Mouse (Mus musculus): Measurements from ENCODE around the gene Oard1. TPM values are rescaled to one million over a fixed set of nuclear protein-coding genes. Genes with fewer than 3 reads are reported as not detected.

Oard1 gene
- total RNA-seq, 4 experiments from 2014 or later, result 16.3 to 24.2 (median 22.1) TPM

DNA sequence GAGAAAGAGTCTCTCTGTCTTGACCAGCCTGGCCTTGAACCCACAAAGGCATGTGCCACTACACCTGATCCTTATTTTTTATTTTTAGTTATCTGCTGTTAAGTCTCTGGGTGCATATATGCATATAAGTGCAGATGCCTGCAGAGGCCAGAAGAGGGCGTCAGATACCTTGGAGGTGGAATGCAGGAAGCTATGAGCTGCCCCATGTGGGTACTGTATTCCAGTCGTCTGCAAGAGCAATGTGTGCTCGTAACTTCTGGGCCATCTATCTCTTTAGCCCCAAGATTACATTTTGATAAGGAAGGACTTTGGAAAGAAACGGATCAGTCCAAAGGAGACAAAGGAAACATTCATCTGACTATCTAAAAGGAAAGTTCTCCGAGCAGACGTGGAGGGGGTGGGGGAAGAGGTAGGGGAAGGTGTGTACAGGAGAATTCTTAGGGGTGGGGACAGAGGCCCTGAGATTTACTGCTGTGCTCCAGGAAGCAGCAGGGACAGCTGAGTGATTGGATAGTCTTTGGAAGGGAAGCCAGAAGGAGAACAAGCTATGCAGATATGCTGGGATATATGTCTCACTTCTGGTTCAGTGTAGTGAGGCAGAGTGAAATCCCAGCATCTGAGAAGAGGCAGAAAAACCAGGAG is 24.0 kb downstream of the Oard1 start:
- DNase-seq (ENCODE audit: low spot score), result no peak

DNA sequence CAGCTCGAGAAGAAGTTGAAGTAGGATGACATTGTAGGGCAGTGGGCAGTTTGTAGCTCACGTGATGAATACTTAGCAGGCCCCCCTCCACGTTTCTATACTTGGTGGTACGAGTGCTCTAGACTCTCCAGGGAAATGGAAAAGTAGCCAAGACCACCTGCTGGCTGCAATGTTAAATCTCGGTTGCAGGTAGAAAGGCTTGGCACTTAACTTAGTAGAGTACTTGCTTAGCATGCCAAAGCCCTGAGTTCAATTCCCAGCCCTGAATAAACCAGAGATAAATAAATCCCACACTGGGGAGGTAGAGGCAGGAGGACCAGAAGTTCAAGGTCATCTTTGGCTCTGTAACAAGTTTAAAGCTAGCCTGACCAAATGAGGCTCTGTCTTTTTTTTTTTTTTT is 24.7 kb downstream of the Oard1 start:
- no peak for DNase-seq (ENCODE audit: low spot score)

DNA sequence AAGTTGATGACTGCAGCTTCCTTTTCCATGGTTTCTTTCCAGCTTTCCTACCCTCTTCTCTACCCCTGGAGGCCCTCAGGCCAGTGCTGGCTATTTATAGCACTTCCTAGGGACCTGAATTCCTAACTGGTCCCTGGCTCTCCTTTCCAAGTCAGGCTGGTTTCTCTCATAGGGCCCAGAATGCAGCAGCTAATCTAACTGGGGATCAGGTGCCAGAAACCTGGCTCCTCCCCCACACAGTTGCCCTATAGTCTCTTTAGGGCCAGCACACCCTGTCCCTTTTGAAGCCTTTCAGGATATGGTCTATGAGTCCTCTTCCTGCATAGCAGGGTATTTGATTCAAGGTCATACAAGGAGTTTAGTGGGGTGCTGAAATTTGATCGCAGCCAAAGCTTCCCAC is 26.7 kb downstream of the Oard1 start:
- DNase-seq (ENCODE audit: low spot score), result peak; percentile 49

DNA sequence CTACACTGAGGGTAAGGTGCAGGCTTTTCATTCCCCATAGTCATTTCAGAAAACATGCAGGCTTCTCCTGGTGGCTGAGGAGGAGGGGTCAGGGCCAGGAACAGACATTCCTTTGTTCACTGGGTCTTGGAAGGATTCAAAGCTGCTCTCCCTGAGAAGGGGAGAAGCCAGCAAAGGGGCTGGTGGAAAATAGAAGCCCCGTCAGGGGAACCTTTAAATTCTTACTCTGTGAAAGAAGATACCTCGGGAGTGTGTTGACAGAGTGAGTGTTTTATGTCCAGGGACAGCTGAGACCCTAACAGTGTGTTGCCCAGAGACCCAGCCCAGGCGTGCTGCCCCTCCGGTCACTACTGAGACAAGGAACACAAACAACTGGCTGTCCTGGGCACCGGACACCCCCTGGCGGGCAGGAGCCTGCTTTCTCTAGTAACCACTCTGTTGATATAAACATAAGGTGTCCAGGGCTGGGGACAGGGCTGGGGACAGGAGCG is 27.7 kb downstream of the Oard1 start:
- no peak for DNase-seq (ENCODE audit: low spot score)

DNA sequence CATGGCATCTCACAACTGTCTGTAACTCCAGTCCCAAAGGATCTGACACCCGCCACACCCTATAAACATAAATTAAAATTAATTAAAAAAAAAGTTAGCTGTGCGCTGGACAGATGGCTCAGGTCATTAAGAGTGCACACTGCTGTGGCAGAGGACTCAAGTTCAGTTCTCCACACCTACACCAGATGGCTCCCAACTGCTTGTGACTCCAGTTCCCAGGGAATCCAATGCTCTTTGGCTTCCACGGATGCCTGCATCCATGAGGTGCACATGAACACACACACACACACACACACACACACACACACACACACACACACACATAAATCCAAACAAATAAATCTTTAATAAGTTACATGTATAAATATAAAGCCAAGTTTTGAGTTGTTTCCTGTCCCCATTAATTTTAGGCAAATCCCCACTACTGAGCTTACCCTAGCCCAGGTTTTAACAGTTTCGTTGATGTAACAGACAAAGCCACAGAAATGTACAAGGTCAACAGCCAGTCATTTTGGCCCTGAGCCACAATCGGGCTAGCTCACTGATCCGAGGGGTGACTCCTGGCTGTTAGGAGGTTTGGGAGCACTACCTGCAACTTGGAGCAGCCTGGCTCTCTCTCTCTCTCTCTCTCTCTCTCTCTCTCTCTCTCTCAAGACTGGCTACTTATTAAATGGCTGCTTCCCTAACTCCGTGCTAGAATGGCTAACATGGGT is 33.1 kb downstream of the Oard1 start:
- no peak for DNase-seq (ENCODE audit: low spot score)

DNA sequence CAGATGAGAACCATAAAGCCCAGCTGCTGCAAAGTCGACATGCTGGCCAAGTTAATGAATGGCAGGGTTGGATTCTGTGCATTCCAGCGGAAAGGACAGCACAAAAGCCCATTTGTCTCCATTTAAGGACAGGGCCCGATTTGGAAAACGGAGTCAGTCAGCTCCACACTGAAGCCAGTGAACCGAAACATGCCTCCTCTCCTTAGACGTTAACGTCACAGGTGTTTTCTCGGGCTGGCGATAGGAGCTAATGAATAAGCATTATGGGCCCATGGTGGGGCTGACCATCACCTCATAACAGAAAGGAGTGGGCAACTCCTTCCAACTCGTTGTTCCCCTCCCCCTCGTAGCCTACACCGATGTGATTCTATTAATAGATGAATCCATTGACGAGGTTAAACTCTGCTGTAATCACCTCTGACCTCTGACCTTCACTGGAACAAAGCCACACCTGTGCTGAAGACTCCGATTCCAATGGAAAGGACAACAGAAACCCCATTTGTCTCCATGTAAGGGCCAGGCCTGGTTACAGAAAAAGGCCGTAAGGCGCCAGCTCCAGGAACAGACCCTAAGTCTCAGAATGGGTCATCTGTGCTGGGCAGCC is 33.8 kb downstream of the Oard1 start:
- DNase-seq (ENCODE audit: low spot score), result no peak

DNA sequence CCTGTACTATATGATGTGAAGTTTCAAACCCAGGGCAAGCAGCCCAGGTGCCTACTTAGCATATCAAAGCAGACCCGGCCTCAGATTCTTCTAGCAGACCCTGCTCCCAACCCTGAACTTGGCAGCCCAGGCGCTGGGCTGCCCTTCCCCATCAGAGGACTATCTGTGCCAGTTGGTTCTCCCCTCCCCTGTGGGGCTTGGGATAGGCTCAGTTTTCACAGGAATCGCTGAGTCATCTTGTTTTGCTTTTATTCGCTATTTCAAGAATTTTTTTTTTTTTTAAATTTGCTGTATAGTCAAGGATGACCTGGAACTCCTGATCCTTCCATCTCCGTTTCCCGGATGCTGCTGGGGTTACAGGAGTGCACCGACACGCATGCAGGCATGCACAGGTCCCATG is 37.9 kb downstream of the Oard1 start:
- DNase-seq (ENCODE audit: low spot score), result no peak

DNA sequence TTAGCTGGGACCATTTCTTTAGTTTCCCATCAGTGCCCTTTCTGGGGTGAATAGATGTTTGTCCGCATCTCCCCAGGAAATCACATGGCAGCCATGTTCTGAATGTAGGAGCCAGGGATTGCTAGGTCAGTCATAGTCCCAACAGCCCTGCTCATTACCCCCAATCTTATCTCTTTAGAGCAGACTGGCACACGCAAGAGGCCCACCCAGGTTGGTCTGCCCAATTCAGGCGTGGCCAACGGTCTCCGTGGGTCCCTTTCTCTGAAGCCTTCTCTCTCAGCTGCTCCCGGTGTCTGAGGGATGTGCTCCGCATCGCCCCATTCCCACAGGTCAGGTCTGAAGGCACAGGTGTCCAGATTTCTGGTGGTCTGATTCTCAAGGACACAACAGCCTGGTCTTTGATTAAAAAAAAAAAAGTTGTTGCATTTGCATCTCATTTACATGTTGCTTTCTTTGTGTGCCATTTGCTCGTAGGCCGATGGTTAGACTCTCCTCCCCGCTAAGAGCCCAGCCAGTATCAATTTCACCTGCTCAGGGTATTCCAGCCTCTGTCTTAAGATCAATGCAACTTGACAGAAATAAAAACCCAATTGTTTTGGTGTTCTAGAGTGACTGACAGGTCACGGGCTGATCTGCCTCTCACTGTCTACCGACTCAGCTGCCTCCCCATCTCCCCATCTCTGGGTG is 41.0 kb downstream of the Oard1 start:
- no peak for DNase-seq (ENCODE audit: low spot score)

DNA sequence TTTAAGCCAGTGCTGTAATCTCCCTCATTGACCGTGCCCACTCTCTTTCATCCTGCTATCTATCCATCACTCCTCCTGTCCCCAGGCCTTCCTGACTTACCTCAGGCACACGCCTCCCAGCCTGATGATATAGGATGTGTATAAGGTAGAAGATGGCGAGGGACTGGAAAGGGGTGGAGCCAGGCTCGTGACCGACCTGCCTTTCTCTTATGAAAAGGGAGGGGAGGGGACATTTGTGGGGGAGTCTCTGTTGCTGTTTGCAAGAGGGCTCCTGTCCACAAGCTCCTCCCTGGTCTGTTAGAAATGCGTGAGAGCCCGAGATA is 41.5 kb downstream of the Oard1 start, which contains the start of gene Tspo2:
Gene Tspo2, minus strand, starts transcription at position 170 of the 323 bp plus-strand sequence.
- no peak for DNase-seq (ENCODE audit: low spot score)

DNA sequence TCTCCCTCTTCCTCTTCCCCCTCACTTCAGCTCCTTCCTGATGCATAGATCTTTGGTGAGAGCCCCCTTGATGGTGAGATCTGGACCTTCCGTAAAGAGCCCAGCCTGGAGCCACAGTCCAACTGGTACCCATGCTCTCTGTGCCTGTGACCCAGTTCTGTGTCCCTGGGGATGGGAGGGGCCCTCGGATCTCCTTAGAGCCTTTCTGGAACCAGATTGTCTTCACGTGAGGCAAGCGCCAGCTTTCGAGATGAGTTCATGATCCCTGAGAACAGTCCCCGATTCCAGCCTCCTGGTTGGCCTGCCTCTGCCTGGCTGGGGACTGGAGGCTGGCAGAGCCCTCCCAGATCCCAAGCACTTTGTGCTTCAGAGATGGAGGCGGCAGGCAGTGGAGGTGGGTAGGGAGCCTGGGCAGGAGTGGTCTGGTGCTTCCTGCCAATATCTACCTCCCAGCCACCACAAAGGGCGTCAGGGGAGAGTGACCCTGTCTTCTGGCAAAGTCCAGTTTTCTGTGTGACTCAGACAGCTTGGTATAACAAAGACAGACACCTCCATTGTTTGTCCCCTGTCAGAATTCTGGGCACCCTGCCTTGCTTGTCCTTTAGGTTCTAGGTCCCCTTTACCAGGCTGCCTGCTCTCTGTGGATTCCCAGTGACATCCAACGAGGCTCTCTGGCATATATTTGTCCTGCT is 42.1 kb downstream of the Oard1 start:
- no peak for DNase-seq (ENCODE audit: low spot score)

DNA sequence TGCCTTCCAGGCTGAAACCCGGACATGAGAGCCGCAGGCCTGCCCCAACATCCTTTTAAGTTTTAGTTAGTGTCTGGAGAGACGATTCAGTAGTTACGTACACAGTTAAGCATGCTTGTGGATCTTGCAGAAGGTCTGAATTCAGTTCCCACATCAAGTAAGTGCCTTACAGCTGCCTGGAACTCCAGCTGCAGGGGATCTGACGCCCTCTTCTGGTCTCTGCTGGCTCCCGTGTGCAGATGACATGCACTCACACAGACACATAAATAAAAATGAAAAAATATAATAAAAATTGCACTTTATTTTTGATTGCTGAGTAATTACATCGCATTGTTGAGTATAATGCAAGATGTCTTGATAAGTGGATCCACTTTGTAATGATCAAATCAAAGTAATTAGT is 43.7 kb downstream of the Oard1 start:
- DNase-seq (ENCODE audit: low spot score), result no peak

DNA sequence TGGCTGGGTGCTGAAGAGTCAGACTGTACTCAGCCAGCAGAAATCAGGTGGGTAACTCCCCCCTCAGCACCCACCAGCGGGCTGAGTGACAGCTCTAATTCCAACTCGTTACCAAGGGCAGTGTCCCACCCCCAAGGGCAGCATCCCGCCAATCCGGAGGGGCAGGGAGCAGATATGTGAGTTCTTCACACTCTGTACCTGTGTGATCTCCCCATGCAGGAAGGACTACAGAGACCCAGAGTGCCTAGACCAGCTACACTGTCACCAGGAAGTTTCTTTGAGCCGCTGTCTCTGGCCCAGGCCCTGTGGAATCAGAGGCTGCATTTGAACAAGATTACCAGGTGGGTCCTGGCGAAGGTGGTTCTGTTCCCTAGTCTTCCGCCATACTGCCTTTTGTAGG is 44.4 kb downstream of the Oard1 start:
- no peak for DNase-seq (ENCODE audit: low spot score)

DNA sequence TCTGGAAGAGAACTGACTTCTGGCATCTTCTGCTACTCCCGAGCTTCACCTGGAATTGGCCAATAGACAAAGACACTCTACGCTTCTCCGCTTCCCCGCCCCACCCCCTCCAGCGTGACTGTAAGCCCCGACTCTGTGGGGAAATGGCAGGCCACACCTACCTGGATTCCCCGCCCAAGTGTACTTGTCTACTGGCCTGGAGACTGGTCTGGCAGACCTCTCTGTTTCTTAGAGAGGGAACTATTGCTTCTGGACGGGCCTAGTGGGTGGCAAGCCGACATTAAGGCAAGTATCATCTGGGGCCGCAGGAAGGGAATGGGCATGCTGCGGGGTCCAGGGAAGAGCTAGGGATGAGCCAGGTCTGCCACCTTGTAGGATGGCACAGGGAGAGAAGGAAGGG is 44.9 kb downstream of the Oard1 start, which contains the start of gene Unc5cl:
Gene Unc5cl, plus strand, starts transcription at position 214 of the 400 bp plus-strand sequence.
- no peak for DNase-seq (ENCODE audit: low spot score)

DNA sequence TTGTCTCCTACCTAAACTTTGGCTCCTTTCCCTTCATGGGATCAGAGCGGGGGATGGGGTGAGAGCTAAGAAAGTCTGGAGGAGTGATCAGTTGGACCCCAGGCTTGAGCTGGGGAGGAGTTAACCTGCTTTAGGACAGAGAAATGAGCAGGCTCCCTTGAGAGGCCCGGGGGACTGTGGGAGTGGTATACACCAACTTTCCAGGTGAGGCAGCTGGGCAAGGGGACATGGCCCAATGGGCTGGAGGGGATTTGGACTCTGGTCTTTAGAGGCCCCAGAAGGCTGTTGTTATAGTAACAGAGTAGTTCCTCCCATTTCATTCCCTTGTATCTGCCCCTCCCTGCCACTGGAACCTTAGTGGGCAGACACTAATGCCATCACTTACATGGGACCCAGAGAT is 46.1 kb downstream of the Oard1 start:
- DNase-seq (ENCODE audit: low spot score), result no peak

DNA sequence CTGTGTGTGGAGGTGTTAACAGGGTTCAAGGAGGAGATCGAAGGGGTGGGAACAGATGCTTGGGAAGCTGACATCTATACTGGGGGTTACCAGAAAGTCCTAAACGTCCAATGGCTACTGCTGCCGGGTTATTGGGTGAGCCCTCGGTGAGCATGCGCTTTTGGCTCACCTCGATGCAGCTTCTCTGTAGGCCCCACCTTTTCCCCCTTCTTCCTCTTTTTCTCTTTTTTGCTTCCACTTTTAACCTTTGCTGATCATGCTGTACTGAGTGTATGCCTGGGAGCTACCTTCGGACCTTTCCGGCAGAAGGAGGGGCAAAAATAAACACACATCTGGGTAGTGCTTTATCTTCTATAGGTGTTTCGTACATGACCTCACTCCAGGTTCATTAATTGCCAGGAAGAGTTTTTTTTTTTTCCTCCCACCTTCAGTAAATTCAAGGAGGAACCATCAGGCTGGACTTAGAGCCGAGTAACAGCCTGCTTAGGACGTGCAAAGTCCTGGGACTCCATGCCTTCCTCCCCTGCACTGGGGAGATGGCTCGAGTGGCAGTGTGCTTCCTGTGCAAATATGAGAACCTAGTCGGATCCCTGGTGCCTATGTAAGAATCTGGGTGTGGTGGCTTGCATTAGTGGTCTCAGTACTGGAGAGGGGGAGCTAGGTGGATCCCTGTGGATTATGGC is 48.3 kb downstream of the Oard1 start:
- DNase-seq (ENCODE audit: low spot score), result no peak

DNA sequence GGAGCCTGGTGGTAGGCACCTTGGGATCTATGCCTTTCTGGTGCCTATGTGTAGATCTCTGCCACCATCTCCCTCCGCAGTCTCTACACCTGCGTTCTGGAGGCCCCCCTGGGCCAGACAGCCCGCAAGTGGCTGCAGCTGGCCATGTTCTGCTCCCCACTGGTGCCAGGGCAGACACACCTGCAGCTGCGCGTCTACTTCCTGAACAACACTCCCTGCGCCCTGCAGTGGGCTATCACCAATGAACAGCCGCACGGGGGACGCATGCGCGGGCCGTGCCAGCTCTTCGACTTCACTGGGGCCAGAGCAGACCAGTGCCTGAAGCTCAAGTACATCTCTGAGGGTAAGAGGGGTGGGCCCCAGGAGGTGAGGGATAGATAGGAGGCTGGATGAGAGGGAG is 52.3 kb downstream of the Oard1 start:
- DNase-seq (ENCODE audit: low spot score), result no peak

DNA sequence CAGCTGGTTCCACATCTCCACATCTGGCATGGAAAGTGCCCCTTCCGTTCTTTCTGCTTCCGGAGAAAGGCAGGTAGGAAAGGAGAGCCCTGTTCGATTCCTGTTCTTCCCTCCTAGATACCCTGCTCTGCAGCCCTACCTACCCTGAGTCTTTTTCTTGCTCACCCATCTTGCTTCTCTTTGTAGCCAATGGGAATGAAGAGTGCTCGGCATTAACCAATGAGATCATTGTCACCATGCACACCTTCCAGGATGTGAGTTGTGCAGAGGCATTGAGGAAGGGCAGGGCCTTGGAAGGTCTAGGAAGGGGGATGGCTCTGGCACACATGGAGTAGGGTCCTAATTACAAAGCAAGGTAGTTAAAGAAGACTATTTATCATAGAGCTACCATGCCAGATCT is 53.6 kb downstream of the Oard1 start:
- no peak for DNase-seq (ENCODE audit: low spot score)

Data from heart, adult 8-10 months (tissue).